Comparison of ENCODE assay signal across 10 mouse cellular contexts in the genomic region with DNA sequence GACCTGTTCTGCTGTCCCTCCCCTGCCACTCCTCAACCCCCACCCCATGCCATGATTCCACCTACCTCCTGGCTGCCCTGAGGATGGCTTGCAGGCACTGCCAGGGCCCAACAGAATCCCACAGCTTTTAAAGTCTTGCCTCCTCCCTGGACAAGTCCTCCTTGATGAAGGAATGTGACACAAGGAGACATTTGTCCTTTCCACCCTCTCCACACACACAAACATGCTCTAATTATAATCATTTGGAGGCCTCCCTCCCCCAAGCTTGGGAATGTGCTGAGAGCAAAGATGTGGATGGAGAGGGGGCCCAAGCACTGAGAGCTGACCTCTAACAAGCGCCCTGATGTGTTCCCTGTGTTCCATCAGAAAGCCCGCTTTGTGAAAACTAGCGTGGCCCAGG. TPM values are rescaled to one million over a fixed set of nuclear protein-coding genes. Genes with fewer than 3 reads are reported as not detected.
DNase-seq lines count a peak whose midpoint lies in the region; ATAC-seq and TF ChIP-seq lines count a peak whose summit lies in the region.
"Had no signal": no experiment of that assay in that cellular context is flagged by ENCODE, and none has a peak within 500 bp of the region (broad histone marks: within the 10 kb centered on the region; RNA-seq: fewer than 3 reads in every experiment).

Gene Ddn, minus strand, starts transcription at position 101 of the 400 bp plus-strand sequence.

- ATAC-seq in kidney, embryonic 15.5 days (replicated peaks; ENCODE audit: low FRiP score), result no peak
- no peak for ATAC-seq in embryonic facial prominence, embryonic 12.5 days (ENCODE audit: insufficient number of reproducible peaks, insufficient read depth, low FRiP score, low TSS enrichment)
- ATAC-seq in hindbrain, postnatal 0 days, result no peak
- ATAC-seq in midbrain, embryonic 12.5 days (ENCODE audit: low FRiP score, low read depth), result no peak

- H3K36me3 ChIP-seq in kidney, embryonic 15.5 days, result peaks cover 32% of the 10 kb centered on the region
- peaks cover 35% of the 10 kb centered on the region for H3K36me3 ChIP-seq in embryonic facial prominence, embryonic 12.5 days
- H3K36me3 ChIP-seq in hindbrain, postnatal 0 days (ENCODE audit: insufficient read depth, low read length), result 0 out of 2 replicates have a peak, but pooled peaks cover 6% of the 10 kb centered on the region
- peaks cover 29% of the 10 kb centered on the region for H3K36me3 ChIP-seq in midbrain, embryonic 12.5 days

- no peak for TF ChIP-seq CTCF in hindbrain, postnatal 0 days (IDR thresholded peaks at IDR 0.05; ENCODE audit: low read depth)

- H3K27me3 ChIP-seq in kidney, embryonic 15.5 days, result peaks cover 64% of the 10 kb centered on the region
- H3K27me3 ChIP-seq in embryonic facial prominence, embryonic 12.5 days, result peaks cover 63% of the 10 kb centered on the region
- H3K27me3 ChIP-seq in hindbrain, postnatal 0 days (ENCODE audit: insufficient read depth, low read length), result peaks cover 39% of the 10 kb centered on the region
- H3K27me3 ChIP-seq in midbrain, embryonic 12.5 days, result peaks cover 58% of the 10 kb centered on the region

- H3K4me3 ChIP-seq in kidney, embryonic 15.5 days (replicated peaks), result peak within 1 kb of the TSS; percentile 46
- peak within 1 kb of the TSS; percentile 45 for H3K4me3 ChIP-seq in embryonic facial prominence, embryonic 12.5 days
- H3K4me3 ChIP-seq in hindbrain, postnatal 0 days (ENCODE audit: low read length), result peak within 1 kb of the TSS; percentile 50
- peak within 1 kb of the TSS; percentile 47 for H3K4me3 ChIP-seq in midbrain, embryonic 12.5 days

- peak within 1 kb of the TSS; percentile 92 for H3K4me2 ChIP-seq in kidney, embryonic 15.5 days
- H3K4me2 ChIP-seq in embryonic facial prominence, embryonic 12.5 days (replicated peaks), result peak within 1 kb of the TSS; percentile 87
- peak within 1 kb of the TSS; percentile 70 for H3K4me2 ChIP-seq in hindbrain, postnatal 0 days (ENCODE audit: low read depth, low read length)
- H3K4me2 ChIP-seq in midbrain, embryonic 12.5 days (replicated peaks), result peak within 1 kb of the TSS; percentile 66

- no peak within 1 kb of the TSS for H3K27ac ChIP-seq in kidney, embryonic 15.5 days
- H3K27ac ChIP-seq in embryonic facial prominence, embryonic 12.5 days, result no peak within 1 kb of the TSS
- no peak within 1 kb of the TSS for H3K27ac ChIP-seq in hindbrain, postnatal 0 days
- H3K27ac ChIP-seq in midbrain, embryonic 12.5 days (replicated peaks), result no peak within 1 kb of the TSS

- no peaks in the 10 kb centered on the region for H3K9me3 ChIP-seq in kidney, embryonic 15.5 days (replicated peaks)
- no peaks in the 10 kb centered on the region for H3K9me3 ChIP-seq in embryonic facial prominence, embryonic 12.5 days
- no peaks in the 10 kb centered on the region for H3K9me3 ChIP-seq in hindbrain, postnatal 0 days (ENCODE audit: low read length)
- no peaks in the 10 kb centered on the region for H3K9me3 ChIP-seq in midbrain, embryonic 12.5 days

- H3K9ac ChIP-seq in kidney, embryonic 15.5 days, result no peak within 1 kb of the TSS
- no peak within 1 kb of the TSS for H3K9ac ChIP-seq in embryonic facial prominence, embryonic 12.5 days
- peak within 1 kb of the TSS; percentile 34; the same call in 1 of the 2 replicates for H3K9ac ChIP-seq in hindbrain, postnatal 0 days (replicated peaks; ENCODE audit: low read length)
- H3K9ac ChIP-seq in midbrain, embryonic 12.5 days (replicated peaks), result no peak within 1 kb of the TSS

- peaks cover 48% of the 10 kb centered on the region for H3K4me1 ChIP-seq in kidney, embryonic 15.5 days
- H3K4me1 ChIP-seq in embryonic facial prominence, embryonic 12.5 days, result peaks cover 31% of the 10 kb centered on the region
- peaks cover 25% of the 10 kb centered on the region; the same call in 1 of the 2 replicates for H3K4me1 ChIP-seq in hindbrain, postnatal 0 days (ENCODE audit: insufficient read depth, low read length)
- H3K4me1 ChIP-seq in midbrain, embryonic 12.5 days, result peaks cover 38% of the 10 kb centered on the region

- 42% methylated on average over 3 of the region's 3 CpGs for WGBS in kidney, embryonic 15.5 days
- WGBS in embryonic facial prominence, embryonic 12.5 days, result 31% methylated on average over 3 of the region's 3 CpGs
- 40% methylated on average over 3 of the region's 3 CpGs for WGBS in hindbrain, postnatal 0 days
- WGBS in midbrain, embryonic 12.5 days, result 58% methylated on average over 3 of the region's 3 CpGs

- no peak for DNase-seq in kidney, postnatal 14 days
- no peak for DNase-seq in hindbrain, postnatal 0 days (ENCODE audit: low spot score)
- DNase-seq in cerebellum, postnatal 36 days, result no peak
- no peak for DNase-seq in gastrocnemius, postnatal 25 days
- DNase-seq in urinary bladder, postnatal 25 days (ENCODE audit: low spot score), result no peak
- DNase-seq: cerebellum, adult 9-10 months had no signal

RNA-seq across cellular contexts. Expression of gene Ddn, which starts in this region (rescaled TPM):
- 2.9 and 3.2 TPM in 2 replicates for polyA plus RNA-seq in kidney, embryonic 15.5 days (2015; fragmentation: Nextera tagmentation; extraction: Ambion mirVana)
- polyA plus RNA-seq in embryonic facial prominence, embryonic 12.5 days (2016; fragmentation: Nextera tagmentation; extraction: Ambion mirVana), result 0.04 TPM in 1 of 2 replicates, not detected in the other
- 2.7 and 6.5 TPM in 2 replicates for total RNA-seq in hindbrain, postnatal 0 days (2014; rRNA removed)
- polyA plus RNA-seq in hindbrain, postnatal 0 days (2015; fragmentation: Nextera tagmentation; extraction: Ambion mirVana), result 0.45 and 0.64 TPM in 2 replicates
- polyA plus RNA-seq in midbrain, embryonic 12.5 days (2016; fragmentation: Nextera tagmentation; extraction: Ambion mirVana), result 0.61 and 1.3 TPM in 2 replicates
- under 1 TPM; 0.38 to 0.74 TPM for total RNA-seq in gastrocnemius, postnatal 25 days (2021)
- total RNA-seq: liver, adult 2 months had no signal
- polyA plus RNA-seq: liver, adult 2 months had no signal
